Mouse (Mus musculus): ENCODE measurements at regions not wholly inside any gene's neighbourhood (a gene's known extent, or its start where the extent isn't known, plus 50 kb on each side); places are given as distances from the start of the nearest gene placed in this dataset.
"Not testable (repeated sequence)": the region's sequence is repeated elsewhere in the genome, so short reads cannot be mapped to it uniquely, and the experiment has no call there.

DNA sequence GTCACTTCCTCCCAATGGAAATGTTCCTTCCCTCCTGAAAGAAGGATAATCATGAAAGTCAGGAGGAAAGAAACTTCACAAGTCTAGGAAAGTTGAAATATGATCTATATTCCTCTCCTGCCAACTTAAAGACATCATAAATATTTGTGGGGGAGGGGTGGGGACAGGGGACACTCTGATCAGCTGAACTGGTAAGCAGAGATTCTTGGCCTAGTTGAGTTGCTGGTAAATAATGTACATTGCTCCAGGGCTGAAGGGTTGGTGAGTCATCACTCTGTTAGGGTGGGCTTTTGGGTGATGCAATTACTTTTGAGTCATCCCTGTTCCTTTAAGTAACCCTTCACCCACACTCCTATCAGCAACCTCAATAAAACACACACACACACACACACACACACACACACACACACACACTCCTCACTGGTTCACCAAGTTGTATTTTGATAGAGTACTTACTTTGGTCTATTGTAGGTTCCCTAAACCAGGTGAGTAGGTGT, 56.0 kb downstream of the Ccdc71l start:
- no peaks in the 10 kb centered on the region for H3K4me1 ChIP-seq
- no peak overlapping the region for H3K4me2 ChIP-seq
- no peaks in the 10 kb centered on the region for H3K9me3 ChIP-seq
- no peak for ATAC-seq (ENCODE audit: insufficient number of reproducible peaks, insufficient read depth, low FRiP score, low TSS enrichment, low read depth)
- no peak overlapping the region for H3K4me3 ChIP-seq
- H3K27ac ChIP-seq, result no peak overlapping the region
- no peaks in the 10 kb centered on the region for H3K27me3 ChIP-seq
- H3K36me3 ChIP-seq, result no peaks in the 10 kb centered on the region
- H3K9ac ChIP-seq, result no peak overlapping the region

DNA sequence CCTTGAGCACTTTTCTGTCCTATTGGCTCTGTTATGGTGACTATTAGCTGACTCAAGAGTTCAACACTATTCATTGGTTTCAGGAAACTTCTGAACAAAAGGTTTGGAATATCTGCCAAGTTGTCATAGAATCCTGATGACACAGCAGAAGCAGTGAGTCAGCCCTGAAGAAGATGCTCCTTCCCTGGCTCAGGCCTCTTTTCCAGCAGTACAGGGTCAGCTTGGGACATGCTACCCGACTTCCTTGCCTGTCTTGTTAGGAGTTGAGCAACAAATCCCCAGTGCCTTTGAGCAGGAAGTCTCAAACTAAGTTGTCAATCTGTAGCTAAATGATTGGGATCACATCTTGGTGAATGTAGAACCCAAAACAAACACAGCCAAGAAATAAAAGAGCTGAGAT, 56.6 kb downstream of the Ccdc71l start:
- no peaks in the 10 kb centered on the region for H3K27me3 ChIP-seq
- no peaks in the 10 kb centered on the region for H3K4me1 ChIP-seq
- ATAC-seq (ENCODE audit: insufficient number of reproducible peaks, insufficient read depth, low FRiP score, low TSS enrichment, low read depth), result no peak
- H3K36me3 ChIP-seq, result no peaks in the 10 kb centered on the region
- no peaks in the 10 kb centered on the region for H3K9me3 ChIP-seq
- H3K27ac ChIP-seq, result no peak overlapping the region
- no peak overlapping the region for H3K4me3 ChIP-seq
- H3K9ac ChIP-seq, result no peak overlapping the region
- 68% methylated on average over 1 of the region's 1 CpGs for WGBS
- no peak overlapping the region for H3K4me2 ChIP-seq

DNA sequence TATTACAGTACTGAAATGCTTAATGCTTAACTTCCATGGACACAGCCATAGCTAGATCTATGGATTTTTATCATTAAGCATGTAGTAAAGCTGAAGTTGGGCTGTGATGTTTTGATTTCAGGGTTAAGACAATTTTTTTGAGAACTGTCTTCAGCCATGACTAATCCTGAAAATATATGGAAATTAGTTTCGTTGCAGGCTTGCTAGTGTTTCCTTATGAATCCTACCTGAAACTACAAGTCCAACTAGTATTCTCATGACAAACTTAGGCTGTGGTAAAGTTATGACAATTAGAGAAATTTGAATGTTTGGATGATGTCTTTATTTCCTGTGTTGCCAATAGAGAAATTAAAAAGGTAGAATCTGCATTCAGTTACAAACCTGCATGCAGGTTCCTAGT, 59.7 kb downstream of the Ccdc71l start:
- Histone ChIP-seq H3K4me3 (no peak overlapping the region), H3K9ac (no peak overlapping the region), H3K27me3 (no peaks in the 10 kb centered on the region), H3K27ac (no peak overlapping the region), H3K36me3 (no peaks in the 10 kb centered on the region), H3K4me1 (no peaks in the 10 kb centered on the region), H3K4me2 (no peak overlapping the region), H3K9me3 (no peaks in the 10 kb centered on the region)
- no peak for ATAC-seq (ENCODE audit: insufficient number of reproducible peaks, insufficient read depth, low FRiP score, low TSS enrichment, low read depth)
- 66% methylated on average over 1 of the region's 1 CpGs for WGBS

DNA sequence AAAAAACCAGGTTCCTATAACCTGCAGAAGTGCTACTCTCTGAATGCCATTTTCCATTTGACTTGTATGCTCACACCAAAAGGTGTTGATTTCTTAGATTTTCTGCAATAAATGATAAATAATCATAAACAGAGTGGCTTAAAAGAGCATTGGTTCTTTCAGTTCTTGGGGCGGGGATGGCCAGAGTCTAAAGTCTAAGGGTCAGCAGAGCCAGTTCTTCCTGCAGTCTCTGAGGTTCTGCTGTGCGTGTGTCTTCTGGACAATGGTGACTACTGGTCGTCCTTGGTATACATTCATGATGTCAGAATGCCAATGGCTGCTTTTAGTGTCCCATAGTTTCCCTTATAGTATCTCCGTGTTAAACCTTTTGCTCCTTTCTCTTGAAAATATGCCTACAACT, 66.3 kb downstream of the Ccdc71l start:
- Histone ChIP-seq H3K27me3 (no peaks in the 10 kb centered on the region), H3K36me3 (no peaks in the 10 kb centered on the region), H3K27ac (no peak overlapping the region), H3K4me2 (no peak overlapping the region), H3K9me3 (no peaks in the 10 kb centered on the region), H3K9ac (no peak overlapping the region), H3K4me3 (no peak overlapping the region), H3K4me1 (no peaks in the 10 kb centered on the region)
- 83% methylated on average over 4 of the region's 4 CpGs for WGBS
- no peak for ATAC-seq (ENCODE audit: insufficient number of reproducible peaks, insufficient read depth, low FRiP score, low TSS enrichment, low read depth)

DNA sequence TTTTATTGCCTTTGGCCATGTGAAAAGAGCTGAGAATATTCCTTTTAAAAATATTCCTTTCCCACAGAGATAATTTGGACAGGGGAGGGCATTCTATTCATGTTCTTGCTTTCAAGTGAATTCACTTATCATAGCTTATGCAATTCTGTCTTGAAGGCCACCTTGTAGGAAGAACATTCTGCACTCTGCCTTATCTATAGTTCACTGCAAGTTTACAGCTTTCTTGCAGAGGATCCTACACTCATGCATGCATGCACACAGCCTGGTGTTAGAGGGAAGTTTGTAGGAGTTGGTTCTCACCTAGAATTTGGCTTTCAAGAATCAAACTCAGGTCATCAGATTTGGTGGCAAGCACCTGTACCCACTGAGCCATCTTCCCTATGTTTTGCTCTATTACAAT, 67.4 kb downstream of the Ccdc71l start:
- no peak overlapping the region for H3K4me2 ChIP-seq
- ATAC-seq (ENCODE audit: insufficient number of reproducible peaks, insufficient read depth, low FRiP score, low TSS enrichment, low read depth), result no peak

DNA sequence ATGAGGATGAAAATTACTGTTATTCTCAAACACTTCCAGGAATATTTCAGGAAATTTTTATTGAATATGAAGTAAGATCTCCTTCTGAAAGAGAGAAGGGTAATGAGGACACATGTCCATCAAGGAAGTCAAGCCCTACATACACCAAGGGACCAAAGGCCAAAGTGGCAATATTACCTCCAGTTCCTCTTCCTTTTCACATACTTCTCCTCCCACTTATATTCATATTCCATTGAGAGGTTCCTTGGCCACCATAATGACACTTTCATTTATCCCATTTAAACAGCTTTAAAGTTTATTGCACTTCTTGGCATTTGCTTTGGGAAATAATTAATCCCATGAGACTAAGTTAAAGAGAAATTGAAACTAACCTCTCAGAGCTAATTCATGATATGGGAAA, 70.9 kb downstream of the Ccdc71l start:
- Histone ChIP-seq H3K4me2 (no peak overlapping the region), H3K36me3 (no peaks in the 10 kb centered on the region), H3K27ac (no peak overlapping the region), H3K4me3 (no peak overlapping the region), H3K9me3 (no peaks in the 10 kb centered on the region), H3K9ac (no peak overlapping the region), H3K4me1 (no peaks in the 10 kb centered on the region), H3K27me3 (no peaks in the 10 kb centered on the region)
- ATAC-seq (ENCODE audit: insufficient number of reproducible peaks, insufficient read depth, low FRiP score, low TSS enrichment, low read depth), result no peak

More for the DNA sequence above, 67.4 kb downstream of the Ccdc71l start:
- no peaks in the 10 kb centered on the region for H3K4me1 ChIP-seq
- no peak overlapping the region for H3K27ac ChIP-seq
- H3K9me3 ChIP-seq, result no peaks in the 10 kb centered on the region
- H3K4me3 ChIP-seq, result no peak overlapping the region
- H3K27me3 ChIP-seq, result no peaks in the 10 kb centered on the region
- H3K9ac ChIP-seq, result no peak overlapping the region
- no peaks in the 10 kb centered on the region for H3K36me3 ChIP-seq

DNA sequence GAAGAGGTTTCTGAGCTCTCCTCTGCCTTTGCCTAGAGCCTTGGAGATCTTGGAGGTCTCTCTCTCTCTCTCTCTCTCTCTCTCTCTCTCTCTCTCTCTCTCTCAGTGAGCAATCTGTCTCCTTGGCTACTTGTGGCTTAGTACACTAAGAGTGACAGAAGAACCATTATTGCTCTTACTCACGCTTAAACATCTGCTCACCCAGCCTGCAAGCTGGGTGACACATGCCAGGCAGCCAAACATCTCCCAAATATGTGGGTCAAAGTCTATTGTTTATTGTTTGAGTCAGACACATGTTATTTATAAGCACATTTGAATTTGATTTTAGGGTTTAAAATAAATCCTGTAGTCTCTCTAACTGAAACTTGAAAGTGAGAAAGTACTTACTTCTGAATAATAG, 72.7 kb downstream of the Ccdc71l start:
- Histone ChIP-seq H3K9me3 (no peaks in the 10 kb centered on the region), H3K4me1 (no peaks in the 10 kb centered on the region), H3K9ac (no peak overlapping the region), H3K4me2 (no peak overlapping the region), H3K27me3 (no peaks in the 10 kb centered on the region), H3K4me3 (no peak overlapping the region), H3K36me3 (no peaks in the 10 kb centered on the region), H3K27ac (no peak overlapping the region)
- ATAC-seq (ENCODE audit: insufficient number of reproducible peaks, insufficient read depth, low FRiP score, low TSS enrichment, low read depth), result no peak
- WGBS, result 38% methylated on average over 1 of the region's 1 CpGs

DNA sequence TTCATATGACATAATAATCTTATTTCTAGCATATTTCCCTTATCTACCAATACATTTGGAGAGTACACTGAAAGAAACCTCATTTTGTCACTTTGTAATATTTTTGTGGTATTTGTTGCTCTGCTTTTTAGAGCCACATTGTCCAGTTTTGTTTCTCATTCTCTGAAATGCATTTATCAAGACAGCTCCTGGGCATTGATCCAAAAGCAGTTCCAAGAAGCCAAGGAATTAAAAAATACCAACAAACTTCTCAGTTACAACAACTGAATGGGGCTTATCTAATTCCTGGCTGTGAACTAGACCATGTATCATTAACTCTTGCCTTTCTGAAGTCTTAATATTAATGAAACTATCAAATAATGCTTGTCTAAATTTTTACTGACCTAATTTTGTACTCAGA, 76.3 kb downstream of the Ccdc71l start:
- no peak for ATAC-seq (ENCODE audit: insufficient number of reproducible peaks, insufficient read depth, low FRiP score, low TSS enrichment, low read depth)
- Histone ChIP-seq H3K4me2 (no peak overlapping the region), H3K9ac (no peak overlapping the region)

DNA sequence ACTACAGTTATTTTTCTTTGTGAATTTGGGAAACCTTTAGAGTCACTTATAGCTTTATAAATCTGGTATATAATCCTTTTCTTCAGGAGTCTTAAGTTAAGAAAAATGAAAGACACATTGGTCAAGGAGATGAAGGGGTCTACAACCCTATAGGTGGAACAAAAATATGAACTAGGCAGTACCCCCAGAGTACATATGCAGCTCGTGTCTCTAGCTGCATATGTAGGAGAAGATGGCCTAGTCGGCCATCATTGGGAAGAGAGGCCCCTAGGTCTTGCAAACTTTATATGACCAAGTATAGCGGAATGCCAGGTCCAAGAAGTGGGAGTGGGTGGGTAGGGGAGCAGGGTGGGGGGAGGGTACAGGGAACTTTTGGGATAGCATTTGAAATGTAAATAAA, 76.7 kb downstream of the Ccdc71l start:
- not testable (repeated sequence) for H3K4me2 ChIP-seq; H3K9me3 ChIP-seq; H3K4me1 ChIP-seq; H3K4me3 ChIP-seq; H3K27me3 ChIP-seq; ATAC-seq (ENCODE audit: insufficient number of reproducible peaks, insufficient read depth, low FRiP score, low TSS enrichment, low read depth); H3K9ac ChIP-seq; H3K27ac ChIP-seq; H3K36me3 ChIP-seq
- WGBS, result 82% methylated on average over 3 of the region's 3 CpGs

More for the DNA sequence above, 76.3 kb downstream of the Ccdc71l start:
- Histone ChIP-seq H3K4me3 (no peak overlapping the region), H3K4me1 (no peaks in the 10 kb centered on the region), H3K27me3 (no peaks in the 10 kb centered on the region), H3K27ac (no peak overlapping the region), H3K36me3 (no peaks in the 10 kb centered on the region), H3K9me3 (no peaks in the 10 kb centered on the region)

DNA sequence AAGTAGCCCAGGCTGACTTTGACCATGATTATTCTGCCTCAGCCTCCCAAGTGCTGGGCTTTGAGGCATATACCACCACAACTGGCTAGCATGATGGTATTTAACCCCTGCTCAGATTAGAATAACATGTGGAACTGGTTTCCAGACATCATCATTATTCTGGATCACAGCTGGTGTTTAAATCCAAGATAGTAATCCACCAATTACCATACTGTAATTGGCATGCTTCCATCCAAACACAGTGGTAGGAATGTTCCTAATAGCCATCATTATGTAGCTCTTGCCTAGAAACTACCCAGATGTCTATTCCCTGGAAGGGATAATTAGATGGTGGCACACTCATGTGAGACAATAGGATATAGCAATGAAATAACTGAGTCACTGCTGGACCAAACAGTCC, 77.4 kb downstream of the Ccdc71l start:
- ATAC-seq (ENCODE audit: insufficient number of reproducible peaks, insufficient read depth, low FRiP score, low TSS enrichment, low read depth), result no peak
- no peak overlapping the region for H3K9ac ChIP-seq
- no peak overlapping the region for H3K4me2 ChIP-seq
- H3K4me3 ChIP-seq, result no peak overlapping the region
- H3K27ac ChIP-seq, result no peak overlapping the region
- no peaks in the 10 kb centered on the region for H3K27me3 ChIP-seq
- H3K36me3 ChIP-seq, result no peaks in the 10 kb centered on the region
- H3K4me1 ChIP-seq, result no peaks in the 10 kb centered on the region
- H3K9me3 ChIP-seq, result no peaks in the 10 kb centered on the region

DNA sequence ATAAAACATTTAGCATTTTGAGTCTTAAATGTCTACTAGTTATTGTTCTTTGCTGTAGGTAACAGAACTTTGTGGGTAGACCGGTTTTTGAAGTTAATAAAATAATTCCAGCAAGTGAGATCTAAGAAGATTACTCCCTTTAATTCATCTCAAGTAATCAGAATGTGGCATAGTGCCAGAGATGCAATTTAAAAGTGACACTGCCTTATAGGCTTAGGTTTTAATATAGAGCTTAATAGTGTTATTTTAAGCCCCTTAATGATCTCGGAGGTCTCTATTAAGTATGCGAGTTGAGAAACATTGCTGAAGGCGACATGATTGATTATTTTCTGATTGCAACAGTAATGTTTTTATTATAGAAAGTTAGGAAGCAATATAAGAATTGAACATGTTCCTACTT, 78.3 kb downstream of the Ccdc71l start:
- Histone ChIP-seq H3K9ac (no peak overlapping the region), H3K9me3 (no peaks in the 10 kb centered on the region), H3K27ac (no peak overlapping the region), H3K4me1 (no peaks in the 10 kb centered on the region), H3K36me3 (no peaks in the 10 kb centered on the region), H3K4me3 (no peak overlapping the region), H3K4me2 (no peak overlapping the region), H3K27me3 (no peaks in the 10 kb centered on the region)
- ATAC-seq (ENCODE audit: insufficient number of reproducible peaks, insufficient read depth, low FRiP score, low TSS enrichment, low read depth), result no peak
- 68% methylated on average over 4 of the region's 4 CpGs for WGBS

DNA sequence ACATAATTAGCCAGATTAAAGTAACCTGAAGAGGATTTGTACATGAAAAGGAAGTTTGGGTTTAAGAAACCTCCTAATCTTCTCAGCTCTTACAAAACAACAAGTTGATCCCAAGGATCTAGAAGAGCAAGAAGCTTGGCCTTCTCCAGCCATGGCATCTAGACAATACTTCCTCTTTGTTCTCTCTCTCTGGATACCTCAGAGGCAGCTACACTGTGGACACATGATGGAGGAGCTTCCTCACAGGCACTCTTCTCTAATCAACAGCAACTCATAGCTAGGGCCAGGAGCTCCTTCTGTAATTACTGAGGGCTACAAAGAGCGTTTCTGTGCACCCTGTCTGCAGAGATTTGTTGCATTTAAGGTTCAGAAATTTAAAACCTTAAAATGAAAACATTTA, 79.9 kb downstream of the Ccdc71l start:
- 64% methylated on average over 1 of the region's 1 CpGs for WGBS
- Histone ChIP-seq H3K36me3 (no peaks in the 10 kb centered on the region), H3K4me2 (no peak overlapping the region), H3K9ac (no peak overlapping the region), H3K4me1 (no peaks in the 10 kb centered on the region), H3K4me3 (no peak overlapping the region), H3K9me3 (no peaks in the 10 kb centered on the region), H3K27ac (no peak overlapping the region), H3K27me3 (no peaks in the 10 kb centered on the region)
- ATAC-seq (ENCODE audit: insufficient number of reproducible peaks, insufficient read depth, low FRiP score, low TSS enrichment, low read depth), result no peak

DNA sequence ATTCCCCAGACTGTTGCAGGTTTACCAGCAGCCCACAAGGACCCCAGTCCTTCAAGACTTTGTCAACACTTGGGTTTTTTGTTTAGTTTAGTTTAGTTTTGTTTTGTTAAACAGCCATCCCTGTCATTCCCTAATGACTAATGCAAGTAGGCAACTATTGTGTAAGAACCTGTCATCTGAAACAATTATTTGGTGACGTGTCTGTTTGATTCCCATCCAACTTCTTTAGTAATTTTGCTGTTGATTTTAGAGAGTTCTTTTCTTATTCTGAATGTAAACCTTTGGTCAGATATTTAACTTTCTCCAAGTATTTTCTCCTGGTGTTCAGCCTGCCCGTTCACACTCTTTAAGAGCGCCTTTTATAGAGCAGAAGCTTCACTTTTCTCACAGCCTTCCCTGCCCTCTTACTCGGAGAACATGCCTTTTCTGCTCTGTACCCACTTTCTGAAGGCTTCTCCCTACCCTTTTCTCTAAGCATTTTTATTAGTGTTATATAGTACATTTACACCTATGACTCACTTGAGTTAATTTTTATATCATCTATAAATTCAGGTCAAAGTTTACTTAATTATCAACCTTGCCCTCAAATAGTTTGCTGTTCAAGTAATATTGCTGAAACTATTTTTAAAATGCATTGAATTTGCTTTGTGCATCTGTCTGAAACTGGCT, 82.0 kb downstream of the Ccdc71l start:
- 82% methylated on average over 4 of the region's 4 CpGs for WGBS
- Histone ChIP-seq H3K9me3 (no peaks in the 10 kb centered on the region), H3K4me2 (no peak overlapping the region), H3K4me1 (no peaks in the 10 kb centered on the region), H3K27ac (no peak overlapping the region), H3K27me3 (no peaks in the 10 kb centered on the region), H3K4me3 (no peak overlapping the region), H3K9ac (no peak overlapping the region), H3K36me3 (no peaks in the 10 kb centered on the region)
- no peak for ATAC-seq (ENCODE audit: insufficient number of reproducible peaks, insufficient read depth, low FRiP score, low TSS enrichment, low read depth)
